Mouse (Mus musculus) induced T-regulatory cell, adult 2 months (primary cell): ENCODE measurements at regions not wholly inside any gene's neighbourhood (a gene's known extent, or its start where the extent isn't known, plus 50 kb on each side); places are given as distances from the start of the nearest gene placed in this dataset.

Experiments used
- DNase-seq: peaks from one replicate; pipeline ENCODE4 v3.0.0-alpha.2; 2012; ENCODE audit warnings: low read depth

DNA sequence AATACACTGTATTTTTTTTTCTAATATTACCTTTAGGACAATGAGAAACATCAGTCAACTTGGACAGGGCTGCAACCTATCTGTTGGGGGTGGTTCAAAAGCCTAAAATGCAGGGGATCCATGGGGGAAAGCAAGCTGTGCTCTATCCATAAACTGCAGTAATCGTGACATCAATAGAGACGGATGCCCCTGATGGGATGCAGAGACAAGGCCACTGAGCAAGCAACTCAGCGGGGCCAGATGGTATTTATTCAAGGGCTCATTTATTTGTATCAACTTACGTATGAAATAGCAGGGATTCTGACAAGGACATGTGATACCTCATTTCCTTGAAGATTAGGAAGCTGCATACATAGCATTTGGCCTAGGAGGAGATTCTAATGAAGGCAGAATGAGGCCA, 673.5 kb upstream of the A1bg start:
- no peak for DNase-seq

DNA sequence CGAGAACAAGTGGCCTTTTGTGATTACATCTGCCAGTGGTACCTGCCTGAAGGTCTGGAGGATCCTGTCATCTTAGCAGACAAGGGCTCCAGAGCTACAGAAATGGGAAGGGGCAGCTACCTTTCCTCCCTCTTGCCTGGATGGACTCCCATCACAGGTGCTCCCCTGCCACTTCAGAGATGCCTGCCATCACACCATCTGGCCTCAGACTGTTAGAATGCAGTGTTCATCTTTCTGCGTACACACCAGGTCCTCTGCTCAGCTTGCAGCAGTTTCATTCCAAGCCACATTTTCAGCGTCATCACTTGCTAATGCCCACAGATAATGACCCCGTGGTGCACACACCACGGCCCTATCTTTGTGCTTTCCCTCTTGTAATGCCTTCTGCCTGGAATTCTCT, 666.1 kb upstream of the A1bg start:
- DNase-seq: no peak

DNA sequence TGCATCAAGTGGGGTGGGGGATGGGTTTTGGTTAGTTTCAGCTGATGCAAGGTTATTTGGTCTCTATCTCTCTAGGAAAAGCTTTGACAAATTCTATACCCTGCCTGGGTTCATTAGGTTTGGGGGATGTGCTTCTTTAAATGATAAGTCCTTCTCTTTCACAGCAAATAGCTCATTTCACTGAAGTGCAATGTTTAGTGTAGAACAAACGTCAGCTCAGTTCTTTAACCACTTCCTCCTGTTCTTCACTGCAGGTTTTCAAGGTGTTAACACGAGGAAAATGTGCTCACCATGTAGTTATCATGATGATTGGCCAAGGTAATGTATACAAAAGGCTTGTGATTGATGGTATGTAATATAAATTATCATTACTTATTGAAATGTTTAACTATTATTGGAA, 659.5 kb upstream of the A1bg start:
- DNase-seq: peak; percentile 19

DNA sequence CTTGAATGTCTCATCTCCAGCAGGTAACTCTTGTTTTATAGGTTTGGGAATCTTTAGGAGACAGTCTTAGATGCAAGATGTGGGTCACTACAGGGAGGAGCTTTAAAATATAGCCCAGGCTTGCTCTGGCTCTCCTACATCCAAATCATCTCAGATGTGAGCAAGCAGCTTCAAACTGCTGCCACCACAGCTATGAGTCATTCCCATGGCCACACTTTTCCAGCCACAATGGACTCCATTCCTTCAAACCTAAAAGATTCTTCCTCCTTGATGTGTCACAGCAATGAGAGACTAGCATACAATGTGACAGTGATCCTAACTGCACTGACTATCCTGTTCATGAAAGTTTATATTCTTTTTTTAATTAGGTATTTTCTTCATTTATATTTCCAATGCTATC, 640.5 kb upstream of the A1bg start:
- DNase-seq: no peak

DNA sequence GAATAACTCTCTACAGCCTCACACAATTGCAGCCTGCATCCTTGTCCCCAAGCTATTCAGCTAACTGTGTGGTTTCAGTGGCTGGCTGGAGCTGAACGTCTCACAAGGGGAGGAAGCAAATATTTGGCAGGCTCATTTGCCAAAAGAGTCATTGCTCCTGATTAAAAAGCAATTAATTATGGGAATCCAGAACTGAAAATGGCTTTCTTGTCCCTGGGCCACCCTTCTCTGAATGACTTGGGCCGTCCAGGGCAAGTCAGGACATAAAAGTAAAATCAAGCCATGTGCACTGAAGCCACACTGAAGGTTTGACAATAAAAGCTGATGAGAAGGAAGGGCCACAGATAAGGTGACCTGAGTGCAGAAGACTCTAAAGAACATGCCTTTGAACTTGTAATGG, 639.4 kb upstream of the A1bg start:
- DNase-seq: no peak

DNA sequence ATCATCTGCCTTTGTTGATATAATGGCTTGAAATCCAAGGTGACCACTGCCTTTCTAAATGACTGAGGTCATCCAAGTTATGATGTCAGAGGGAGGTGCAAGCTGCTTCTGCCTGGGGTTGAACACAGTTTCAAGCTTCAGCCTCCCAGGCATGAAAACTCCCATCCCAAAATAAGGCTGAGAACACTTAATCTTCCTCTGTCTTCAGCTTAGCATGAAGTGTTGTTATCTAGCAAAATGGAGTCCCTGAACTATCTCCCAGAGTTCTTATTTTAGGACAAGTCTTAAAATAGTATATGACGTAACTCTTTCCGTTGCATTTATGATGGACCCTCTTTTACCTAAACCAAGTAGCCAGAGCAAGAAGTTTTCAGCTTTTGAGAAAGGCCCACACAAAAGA, 631.1 kb upstream of the A1bg start:
- DNase-seq: no peak

DNA sequence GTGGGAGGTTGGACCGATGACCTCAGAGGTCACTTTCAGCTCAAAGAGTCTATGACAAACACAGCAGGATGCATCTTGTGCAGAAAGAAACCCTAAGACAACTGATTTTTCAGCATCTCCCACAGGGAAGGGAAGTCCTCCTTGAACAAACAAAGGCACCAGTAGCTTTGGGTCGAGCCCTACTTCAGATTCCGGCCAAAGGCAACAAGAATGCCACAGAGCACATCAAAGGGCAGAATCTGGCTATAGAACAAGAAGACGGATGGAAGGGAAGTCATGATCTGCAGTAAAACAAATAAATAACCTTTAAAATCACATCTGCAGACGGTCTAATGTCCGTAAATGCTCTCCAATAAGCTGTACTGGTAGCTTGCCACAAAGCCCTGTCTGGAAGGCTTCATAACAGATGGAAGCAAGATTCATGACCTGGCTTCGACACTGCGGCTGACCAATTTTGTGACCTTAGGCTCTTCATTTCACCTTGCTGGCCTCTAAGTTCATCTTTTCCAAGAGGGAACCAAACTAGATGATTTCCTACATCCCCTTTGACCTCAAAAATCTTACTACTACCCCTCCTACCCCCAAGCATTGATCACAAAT, 630.4 kb upstream of the A1bg start:
- DNase-seq: no peak

DNA sequence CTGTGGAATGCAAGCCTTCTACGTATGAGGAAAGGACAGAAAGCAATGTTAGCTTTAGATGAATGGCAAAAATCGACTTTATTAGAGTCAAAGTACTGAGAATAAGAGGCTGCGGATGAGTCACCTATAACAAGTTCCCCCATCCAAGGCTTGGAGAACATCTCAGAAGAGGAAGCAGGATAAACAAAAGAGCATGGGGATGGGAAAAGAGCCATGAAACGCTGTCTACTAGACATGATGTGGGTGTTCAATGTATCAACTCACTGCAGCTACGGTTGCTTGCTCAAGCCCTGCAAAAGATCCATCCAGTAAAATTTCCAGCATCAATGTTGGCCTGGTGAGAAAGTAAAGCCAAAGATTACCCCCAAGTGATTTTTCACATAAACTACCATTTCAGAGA, 628.4 kb upstream of the A1bg start:
- no peak for DNase-seq

DNA sequence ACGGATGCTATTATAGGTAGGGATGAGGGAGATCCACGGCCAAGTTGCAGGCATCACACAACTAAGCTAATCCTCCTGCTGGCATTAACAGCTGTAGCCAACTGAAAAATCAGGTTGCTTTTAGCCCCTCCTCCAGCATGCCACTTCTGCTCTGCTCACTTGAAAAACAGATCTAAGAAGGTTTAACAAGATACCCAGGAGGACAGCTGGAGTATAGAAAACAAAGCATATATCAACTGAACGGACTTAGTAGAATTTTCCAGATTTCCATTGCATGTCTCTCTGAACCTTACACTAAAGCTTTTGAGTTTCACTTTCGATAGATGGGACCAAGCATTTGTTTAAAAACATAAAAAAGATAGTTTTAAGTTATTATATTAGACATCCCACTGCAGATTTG, 625.6 kb upstream of the A1bg start:
- DNase-seq: peak; percentile 56

DNA sequence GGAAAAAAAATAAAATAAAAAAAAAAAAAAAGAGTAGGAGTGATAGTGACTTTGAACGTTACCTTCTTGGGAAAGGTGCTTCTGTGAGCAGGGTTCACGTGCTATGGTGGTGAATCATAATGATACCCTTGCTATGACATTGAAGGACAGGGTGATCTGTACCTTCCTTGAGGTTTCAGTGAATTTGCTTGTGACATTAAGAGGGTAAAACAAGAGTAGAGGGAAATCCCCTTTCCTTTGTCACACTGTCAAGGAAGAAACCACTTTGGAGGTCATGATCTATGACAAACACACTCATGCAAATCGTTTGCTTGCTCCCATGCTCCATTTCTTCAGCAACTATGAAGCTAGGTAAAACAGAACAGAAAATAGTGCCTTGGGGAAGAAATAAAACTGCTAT, 623.8 kb upstream of the A1bg start:
- peak; percentile 80 for DNase-seq

DNA sequence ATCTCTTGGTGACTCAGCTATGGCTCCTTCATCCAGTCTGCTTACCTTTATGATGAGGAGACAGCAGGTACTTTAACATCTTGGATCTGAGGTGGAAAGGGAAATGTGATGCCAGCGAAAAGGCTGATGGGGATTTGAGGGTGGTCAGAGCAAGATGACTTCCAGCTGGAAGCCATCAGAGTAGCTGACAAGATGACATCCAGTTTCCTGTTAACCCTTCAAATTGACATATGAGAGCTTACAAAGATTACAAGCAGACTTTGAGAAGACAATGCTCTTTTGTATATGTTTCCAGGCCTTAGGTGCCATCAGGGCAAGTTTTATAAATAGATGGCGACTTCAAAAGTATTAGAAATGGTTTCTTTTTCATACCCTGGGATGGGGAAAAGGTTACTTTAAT, 621.3 kb upstream of the A1bg start:
- no peak for DNase-seq

DNA sequence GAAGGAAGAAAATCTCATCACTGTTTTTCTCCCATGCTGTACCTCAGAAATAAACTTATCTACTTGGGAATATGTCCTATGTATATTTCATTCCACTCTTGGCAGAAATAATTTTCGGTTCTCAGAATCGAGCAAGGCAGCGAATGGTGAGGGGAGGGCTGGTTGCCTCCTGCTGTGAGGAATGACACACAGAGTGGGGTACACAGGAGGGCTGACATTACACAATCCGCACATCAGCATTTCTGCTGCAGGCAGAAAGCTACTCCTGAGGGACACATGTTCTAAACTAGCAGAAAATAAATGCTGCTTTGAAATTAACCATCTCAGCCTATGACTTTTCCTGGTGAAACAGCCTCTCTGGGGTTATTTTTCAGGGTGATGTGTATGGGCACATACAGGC, 618.8 kb upstream of the A1bg start:
- DNase-seq: no peak

DNA sequence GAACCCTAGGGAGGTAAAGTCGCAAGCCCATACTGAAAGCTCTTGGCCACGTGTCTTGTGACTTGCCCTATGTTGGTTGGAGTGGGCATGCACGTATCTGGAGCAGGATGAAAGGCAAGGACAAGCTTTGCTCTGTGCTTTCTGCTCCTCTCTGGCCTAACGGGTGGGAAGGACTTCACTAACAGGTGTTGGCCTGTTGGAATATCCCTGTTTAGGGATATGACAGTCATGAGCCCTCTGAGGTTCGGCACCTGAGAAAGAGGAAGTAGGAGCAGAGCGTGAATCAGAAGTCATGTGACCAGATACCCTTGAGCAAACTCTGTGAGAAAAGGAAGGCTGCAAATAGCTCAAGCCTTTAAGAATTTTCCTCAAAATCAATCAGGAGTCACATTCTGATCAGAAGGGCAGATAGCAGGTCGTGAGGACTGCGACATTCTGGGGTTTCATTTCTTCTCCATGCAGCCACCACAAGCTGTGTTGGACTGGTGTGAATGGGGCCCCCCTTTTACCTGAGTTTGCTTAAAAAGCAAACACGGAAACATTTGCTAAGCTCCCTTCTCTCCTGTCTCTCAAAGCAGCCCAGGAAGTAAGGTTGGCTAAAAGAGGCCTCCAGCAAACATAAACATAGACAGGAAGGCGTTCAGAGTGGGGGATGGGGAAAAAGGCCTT, 618.1 kb upstream of the A1bg start:
- DNase-seq: peak; percentile 67

DNA sequence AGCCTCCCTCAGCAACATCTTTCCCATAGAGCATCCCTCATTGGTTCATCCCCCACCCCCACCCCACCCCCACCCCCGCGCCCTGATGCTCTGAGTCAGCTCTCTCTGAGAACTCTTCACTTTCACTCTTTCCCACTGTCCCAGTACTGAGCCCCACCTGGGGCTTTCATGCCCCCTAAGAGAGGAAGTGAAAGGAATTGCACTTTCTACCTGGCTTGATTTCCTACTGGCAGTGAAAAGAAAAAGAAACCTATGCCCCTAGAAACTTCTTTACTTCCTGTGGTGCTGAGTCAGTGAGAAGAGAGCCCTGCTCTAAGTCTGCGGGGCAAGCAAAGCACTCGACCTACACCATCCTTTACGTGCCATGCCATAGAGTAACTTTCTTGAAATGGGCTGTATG, 616.1 kb upstream of the A1bg start:
- peak; percentile 40 for DNase-seq

DNA sequence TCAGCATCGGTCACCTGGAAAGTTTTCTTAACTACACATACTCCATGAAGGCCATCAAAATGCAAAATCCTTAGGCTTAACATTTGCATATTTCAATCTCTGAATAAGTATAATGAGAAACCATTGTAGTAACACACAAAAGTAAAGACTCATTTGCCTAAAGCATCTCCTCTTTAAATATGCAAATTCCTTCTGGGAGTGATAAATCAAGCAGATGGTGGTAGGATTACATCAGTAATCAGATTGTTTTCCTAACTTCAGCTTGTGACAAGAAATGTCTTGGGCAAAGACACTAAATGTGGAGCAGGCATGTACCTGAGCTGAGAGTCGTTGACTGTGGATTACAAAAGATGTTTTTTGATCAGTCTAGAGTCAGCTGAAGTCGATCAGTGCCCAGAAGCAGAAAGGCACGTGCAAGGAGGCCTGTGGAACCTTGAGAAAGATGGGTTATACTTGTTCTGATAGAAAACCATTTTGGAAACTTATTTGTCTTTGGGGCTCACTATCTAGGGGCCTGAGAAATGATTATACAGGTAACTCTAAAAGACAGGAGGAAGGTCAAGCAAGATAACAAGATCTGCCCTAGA, 615.5 kb upstream of the A1bg start:
- peak; percentile 6 for DNase-seq

DNA sequence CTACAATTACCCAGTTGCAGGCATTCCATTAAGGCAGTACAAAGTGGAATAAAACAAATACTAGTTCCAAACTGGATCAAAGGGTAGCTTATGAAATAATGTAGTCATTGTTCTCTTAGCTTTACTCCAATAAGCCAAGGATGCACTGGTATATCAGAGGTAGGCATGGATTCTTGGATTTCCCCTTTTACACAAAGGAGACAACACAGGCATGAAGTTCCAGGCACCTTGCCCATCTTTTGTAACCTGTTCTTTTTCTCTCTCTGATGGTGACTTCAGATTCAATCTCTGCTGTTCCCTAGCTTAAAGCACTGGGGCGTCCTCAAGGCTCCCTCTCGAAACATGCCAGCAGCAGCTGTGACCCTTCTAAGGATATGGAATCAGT, 613.5 kb upstream of the A1bg start:
- DNase-seq: no peak

DNA sequence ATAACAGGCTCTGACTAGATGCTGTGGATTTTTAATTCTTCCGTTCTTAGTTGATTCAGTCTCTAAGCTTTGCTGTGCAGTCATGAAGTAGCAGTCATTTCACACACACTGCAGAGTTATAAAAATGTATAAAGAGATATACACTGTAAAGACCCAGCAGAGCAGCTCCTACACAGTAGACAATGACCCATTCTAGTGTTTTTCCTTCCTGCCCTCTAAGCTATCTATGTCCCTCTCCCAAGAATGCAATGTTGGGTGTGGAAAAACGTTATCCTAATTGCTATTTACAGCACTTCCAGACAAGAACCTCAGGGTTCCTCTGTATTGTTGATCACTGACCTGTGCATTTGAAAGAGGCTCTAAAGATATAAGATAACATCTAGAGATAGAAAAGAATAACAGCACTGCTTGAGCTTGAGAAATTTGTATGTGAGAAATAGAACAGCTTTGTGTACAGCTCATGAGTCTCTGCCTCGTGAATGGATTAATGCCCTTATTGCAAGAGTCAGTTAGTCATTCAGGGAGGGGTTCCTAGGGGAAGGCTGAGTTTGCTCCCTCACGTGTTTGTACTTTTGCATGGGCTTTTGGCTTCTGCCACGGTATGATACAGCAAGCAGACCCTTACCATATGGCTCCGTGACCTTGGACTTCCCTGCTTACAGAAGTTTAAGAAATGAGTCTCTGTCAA, 613.0 kb upstream of the A1bg start:
- DNase-seq: no peak

DNA sequence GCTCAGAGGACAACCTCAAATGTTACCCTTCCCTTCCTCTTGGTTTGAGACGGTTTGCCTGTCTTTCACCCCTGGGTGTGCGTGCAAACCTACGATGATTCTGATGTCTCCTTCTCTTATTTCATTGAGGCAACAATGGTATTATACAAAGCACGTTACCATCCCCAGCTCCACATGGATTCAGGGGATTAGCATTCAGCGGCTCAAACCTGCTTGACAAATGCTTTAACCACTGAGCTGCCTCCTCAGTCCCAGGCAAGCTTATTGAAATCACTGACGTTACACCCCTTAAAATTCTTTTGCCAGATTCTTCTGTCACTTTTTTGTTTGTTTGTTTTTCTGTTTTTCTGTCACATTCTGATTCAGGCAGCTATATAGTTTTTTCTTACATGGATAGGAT, 612.4 kb upstream of the A1bg start:
- DNase-seq: no peak

DNA sequence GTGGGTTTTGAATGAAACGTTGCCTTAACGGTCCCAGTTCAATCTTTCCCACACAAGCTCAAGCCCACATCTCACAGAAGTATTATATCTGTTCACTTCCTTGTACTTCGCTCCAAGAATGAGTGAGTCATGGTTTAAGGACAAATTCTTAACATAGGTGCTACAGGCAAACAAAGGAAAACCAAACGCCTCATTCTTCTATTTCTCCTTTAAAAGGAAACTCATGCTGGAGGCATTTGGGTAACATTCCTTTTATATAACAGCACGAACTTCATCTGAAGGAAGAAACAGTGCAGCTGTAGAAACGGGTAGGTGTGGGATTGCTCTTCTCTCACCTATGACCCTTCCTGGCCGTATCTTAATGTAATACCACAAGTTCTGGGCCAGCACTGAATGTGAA, 610.0 kb upstream of the A1bg start:
- no peak for DNase-seq

DNA sequence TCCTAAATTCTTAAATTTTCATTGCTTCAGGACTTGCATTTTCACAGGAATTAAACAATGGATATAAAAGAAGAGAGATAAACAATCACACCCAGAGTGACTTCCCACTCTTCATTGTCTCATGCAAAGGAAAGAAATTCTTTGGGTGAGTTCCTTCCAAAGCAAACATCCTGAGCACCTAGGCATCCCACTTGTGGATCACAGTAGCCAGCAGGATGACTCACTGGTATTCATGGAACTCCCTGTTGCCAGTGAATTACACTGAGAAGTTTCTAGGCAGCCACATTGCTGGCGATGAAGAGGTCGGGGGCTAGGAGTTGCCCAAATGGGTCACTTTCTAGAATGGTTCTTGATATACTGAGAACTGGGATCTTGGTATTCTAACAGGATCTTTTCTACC, 609.2 kb upstream of the A1bg start:
- DNase-seq: no peak

DNA sequence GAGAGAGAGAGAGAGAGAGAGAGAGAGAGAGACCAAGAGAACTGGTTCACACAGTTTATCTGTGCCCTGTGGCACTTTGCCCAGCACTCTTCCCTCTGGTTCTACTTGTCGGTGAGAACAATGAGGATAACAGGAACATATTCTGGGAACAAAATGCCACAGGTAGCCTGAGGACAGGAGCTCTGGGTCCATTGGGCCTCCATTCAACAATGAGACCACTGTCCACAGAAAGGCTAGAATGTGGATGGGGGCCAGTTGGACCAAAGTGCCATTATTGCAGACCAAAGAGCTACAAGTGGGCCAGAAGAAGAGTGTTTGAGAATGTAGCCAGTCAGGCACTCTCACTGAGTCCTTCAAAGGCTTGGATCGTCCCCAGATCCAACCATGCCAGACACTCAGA, 600.2 kb upstream of the A1bg start:
- no peak for DNase-seq

DNA sequence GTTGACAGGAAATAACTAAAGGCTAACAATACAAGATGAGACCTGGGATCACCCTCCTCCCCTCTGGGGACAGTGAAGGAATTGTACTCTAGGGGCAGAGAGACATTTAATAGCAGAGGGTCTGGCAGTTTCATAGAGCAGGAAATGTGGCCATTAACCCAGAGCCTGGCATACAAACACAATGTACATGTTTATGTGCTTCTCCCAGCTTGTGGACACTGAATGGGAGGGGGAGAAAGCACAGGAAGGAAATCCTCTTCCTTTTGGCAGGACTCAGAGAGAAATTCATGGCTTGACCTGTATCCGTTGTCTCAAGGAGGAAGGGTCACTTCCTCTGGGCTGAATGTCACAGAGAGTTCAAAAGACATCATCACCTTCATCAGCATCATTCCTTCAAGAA, 594.5 kb upstream of the A1bg start:
- no peak for DNase-seq

DNA sequence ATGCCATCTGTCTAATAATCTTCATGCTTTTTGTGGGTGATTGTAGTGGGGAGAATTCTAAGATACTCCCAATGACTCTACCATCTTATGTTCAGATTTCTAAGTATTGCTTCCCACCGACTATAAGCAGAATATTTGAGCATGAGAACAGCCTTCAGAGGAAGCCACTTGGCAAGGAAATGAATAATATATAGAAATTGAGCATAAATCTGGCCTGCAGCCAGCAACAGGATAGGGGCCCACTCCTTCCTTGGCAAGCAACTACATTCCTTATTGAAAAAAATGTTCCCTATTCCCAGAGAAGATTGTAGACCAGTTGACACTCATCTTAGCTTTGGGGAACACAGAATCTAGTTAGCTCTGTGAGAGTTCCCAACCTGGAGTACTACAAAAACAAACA, 591.5 kb upstream of the A1bg start:
- DNase-seq: no peak

DNA sequence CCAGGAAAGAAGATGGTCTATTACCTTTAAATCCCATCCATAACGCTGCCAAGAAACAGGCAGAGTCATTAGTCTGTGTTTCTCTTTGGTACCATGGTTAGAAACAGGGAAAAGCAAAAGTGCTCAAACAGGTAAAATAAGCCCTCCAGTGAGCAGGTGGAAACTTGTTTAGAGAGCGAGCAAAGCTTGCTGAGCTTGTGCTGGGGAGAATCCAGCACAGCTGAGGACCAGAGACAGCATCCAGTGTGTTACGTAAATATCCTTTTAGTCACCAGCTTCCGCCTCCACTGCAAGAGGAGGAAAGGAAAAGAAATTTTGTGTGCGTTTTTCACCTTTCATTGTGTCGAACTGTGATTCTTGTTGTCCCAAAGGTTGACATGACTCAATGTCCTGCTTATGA, 586.0 kb upstream of the A1bg start:
- no peak for DNase-seq
